Mouse (Mus musculus): ENCODE results near the gene Inka2. TPM values are rescaled to one million over a fixed set of nuclear protein-coding genes. Genes with fewer than 3 reads are reported as not detected.

The Inka2 gene
- 2.7 and 2.8 TPM in 2 replicates for polyA plus RNA-seq (2015; fragmentation: Nextera tagmentation; extraction: Ambion mirVana)

DNA sequence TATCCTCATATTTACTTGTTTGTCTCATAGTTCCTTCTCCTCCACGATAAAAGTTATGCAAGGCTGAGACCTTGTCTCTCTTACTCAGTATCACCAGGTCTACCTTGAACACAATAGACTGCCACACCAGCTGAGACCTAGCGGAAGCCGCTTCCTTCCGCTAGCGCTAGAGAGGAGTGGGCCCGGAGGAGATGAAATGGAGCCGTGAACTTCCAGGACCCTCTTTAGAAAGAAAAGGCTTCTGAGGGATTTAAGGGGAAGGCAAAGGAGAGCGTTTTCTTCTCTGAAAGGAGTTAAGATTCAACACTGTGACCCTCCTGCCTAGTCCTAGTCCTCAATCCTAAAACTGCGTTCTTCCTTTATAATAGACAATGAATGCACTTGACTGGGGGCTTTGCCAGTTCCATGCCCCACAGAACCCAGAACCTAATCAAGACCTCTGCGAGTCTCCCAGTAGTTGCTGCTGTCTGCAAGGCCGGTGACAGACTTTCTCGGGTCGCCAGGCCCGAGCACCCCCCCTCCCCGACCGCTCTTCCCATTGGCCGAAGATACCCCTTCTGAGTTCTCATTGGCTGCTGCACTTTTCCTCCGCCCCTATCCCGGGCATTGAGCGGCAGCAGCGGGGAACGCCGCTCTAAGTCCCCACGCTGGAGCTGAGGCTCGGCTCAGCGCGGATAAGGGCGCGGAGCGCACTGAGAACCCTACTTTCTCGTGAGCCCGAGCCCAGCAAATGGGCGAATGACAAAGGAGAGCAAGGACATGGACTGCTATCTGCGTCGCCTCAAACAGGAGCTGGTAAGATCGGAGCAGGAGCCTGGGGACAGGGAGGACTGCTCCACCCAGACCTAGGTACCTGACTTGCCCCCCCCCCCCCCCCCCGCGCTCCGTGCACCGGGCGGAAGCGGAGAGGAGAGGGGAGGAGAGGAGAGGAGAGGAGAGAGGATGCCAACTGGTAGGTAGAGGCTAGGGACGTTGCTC, at the start of gene Inka2:
TSS of gene Inka2 (plus strand) at position 569 of the 978 bp plus-strand sequence.
- peaks cover 2% of the 10 kb centered on the region; the same call in 1 of the 2 replicates for H3K27me3 ChIP-seq
- ATAC-seq (replicated peaks; ENCODE audit: insufficient number of reproducible peaks, insufficient read depth, low FRiP score, low read depth), result peak; percentile 93
- peak within 1 kb of the TSS; percentile 80 for H3K27ac ChIP-seq
- peak within 1 kb of the TSS; percentile 63 for H3K9ac ChIP-seq
- WGBS, result 6% methylated on average over 38 of the region's 43 CpGs
- H3K36me3 ChIP-seq, result no peaks in the 10 kb centered on the region
- H3K4me2 ChIP-seq, result peak within 1 kb of the TSS; percentile 90
- H3K4me1 ChIP-seq (replicated peaks), result peaks cover 64% of the 10 kb centered on the region
- H3K9me3 ChIP-seq (replicated peaks), result no peaks in the 10 kb centered on the region
- H3K4me3 ChIP-seq, result peak within 1 kb of the TSS; percentile 63

DNA sequence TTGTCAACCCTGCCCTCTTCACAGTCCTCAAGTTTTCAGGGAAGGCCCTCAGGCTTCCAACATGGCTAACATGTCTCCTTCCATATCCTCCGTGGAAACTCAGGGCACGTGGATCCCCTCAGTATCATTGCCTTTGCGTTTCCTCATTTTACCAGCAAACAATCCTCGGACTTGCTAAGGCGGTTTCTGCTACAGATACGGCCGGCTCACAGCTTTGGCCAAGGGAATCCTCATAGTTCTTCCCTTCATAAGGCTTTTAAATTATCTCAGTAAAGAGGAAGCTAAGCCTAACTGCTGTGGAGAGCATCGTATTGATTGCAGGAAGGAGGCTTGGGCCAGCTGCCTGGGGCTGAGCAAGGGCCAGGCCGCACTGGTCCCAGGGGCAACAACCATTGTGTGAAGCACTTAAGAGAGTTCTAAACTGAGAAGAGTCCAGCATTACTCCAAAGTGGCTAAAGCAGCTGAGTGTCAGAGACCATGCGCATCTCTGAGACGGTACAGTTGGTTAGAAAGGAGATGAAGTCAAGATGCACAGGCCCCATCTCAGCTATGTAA, 49.3 kb upstream of the Inka2 start:
- Histone ChIP-seq H3K27me3 (no peaks in the 10 kb centered on the region), H3K4me1 (replicated peaks) (no peaks in the 10 kb centered on the region), H3K36me3 (no peaks in the 10 kb centered on the region), H3K27ac (no peak overlapping the region), H3K9ac (no peak overlapping the region), H3K4me2 (no peak overlapping the region), H3K9me3 (replicated peaks) (no peaks in the 10 kb centered on the region), H3K4me3 (no peak overlapping the region)
- no peak for ATAC-seq (replicated peaks; ENCODE audit: insufficient number of reproducible peaks, insufficient read depth, low FRiP score, low read depth)
- WGBS, result 82% methylated on average over 11 of the region's 11 CpGs

DNA sequence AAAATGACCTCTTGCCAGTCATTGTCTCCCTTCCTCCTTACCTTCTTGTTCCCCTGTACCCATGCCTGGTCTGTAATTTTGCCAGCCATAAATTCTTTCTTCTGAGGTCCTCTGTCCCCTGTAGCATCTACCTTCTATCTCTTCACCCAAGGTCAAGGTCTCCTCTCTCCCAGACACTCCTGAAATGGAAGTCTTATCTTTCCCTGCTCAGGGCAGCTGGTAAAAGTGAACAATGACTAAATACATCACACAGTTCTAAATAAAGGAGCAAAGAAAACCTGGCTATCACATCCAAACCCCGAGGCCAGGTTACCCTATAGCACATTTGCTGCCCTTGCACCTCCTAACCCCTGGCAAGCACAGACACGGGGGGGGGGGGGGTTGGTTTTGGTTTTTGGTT, 43.9 kb upstream of the Inka2 start:
- Histone ChIP-seq H3K4me1 (replicated peaks) (peaks cover 9% of the 10 kb centered on the region), H3K9me3 (replicated peaks) (no peaks in the 10 kb centered on the region), H3K4me2 (no peak overlapping the region), H3K27ac (peak overlapping the region; percentile 46; the same call in 1 of the 2 replicates), H3K27me3 (no peaks in the 10 kb centered on the region), H3K4me3 (no peak overlapping the region), H3K9ac (no peak overlapping the region), H3K36me3 (no peaks in the 10 kb centered on the region)
- 25% methylated on average over 2 of the region's 2 CpGs for WGBS
- ATAC-seq (replicated peaks; ENCODE audit: insufficient number of reproducible peaks, insufficient read depth, low FRiP score, low read depth), result no peak; the same call in 1 of the 2 replicates

DNA sequence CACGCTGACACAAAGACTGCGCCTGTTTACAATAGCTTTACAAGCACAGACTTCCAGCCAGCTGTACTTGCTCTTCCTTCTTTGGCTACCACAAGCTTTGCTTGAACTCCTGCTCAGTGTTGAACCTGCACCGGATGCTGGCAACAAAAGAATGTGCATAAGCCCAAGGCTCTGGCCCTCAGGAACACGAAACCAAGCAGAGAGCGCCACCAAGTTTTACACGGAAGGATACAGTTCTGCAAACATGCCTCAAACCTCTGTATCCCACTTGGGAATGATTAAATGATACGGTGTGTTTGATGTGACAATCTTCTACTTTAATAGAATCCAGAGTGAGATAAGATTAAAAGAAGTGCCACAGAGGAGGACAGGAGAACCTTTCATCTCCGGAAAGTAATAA, 41.4 kb upstream of the Inka2 start:
- Histone ChIP-seq H3K9ac (no peak overlapping the region), H3K27me3 (no peaks in the 10 kb centered on the region), H3K4me2 (no peak overlapping the region), H3K4me3 (no peak overlapping the region), H3K36me3 (no peaks in the 10 kb centered on the region), H3K9me3 (replicated peaks) (no peaks in the 10 kb centered on the region), H3K27ac (no peak overlapping the region), H3K4me1 (replicated peaks) (peaks cover 9% of the 10 kb centered on the region)
- ATAC-seq (replicated peaks; ENCODE audit: insufficient number of reproducible peaks, insufficient read depth, low FRiP score, low read depth), result no peak
- 65% methylated on average over 8 of the region's 8 CpGs for WGBS

DNA sequence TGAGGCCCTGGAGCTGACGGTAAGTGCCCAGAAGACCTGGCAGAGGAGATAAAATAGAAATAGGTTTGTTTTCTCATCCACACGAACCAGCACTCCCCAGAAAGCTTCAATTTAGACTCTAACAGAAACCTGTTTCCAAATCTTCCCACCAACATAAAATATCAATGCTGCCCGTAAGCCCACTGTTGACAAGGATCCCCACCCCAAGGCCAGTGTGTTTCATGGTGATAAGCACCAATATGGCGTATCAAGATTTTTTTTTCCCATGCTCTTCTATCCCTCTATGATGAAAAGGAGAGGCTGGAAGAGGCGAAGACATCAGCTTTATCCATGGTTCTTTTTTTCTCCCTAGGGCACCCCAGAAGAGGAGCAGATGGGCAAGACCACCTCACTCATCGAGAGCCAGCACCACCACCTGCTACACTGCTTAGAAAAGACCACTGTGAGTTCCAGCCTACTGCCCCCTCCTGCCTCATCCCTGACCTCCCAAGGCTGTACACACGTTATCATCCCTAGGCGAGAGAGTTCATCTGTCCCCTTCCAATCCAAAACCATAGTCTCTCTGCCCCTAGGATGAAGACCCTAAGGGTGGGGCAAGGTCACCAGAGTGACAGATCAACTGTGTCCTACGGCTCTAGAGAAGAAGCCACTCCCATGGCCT, 39.2 kb upstream of the Inka2 start:
- peaks cover 9% of the 10 kb centered on the region for H3K4me1 ChIP-seq (replicated peaks)
- 77% methylated on average over 9 of the region's 9 CpGs for WGBS
- H3K4me2 ChIP-seq, result no peak overlapping the region
- H3K9ac ChIP-seq, result no peak overlapping the region
- no peaks in the 10 kb centered on the region for H3K36me3 ChIP-seq
- no peak overlapping the region for H3K27ac ChIP-seq
- H3K4me3 ChIP-seq, result no peak overlapping the region
- H3K9me3 ChIP-seq (replicated peaks), result no peaks in the 10 kb centered on the region
- ATAC-seq (replicated peaks; ENCODE audit: insufficient number of reproducible peaks, insufficient read depth, low FRiP score, low read depth), result no peak
- H3K27me3 ChIP-seq, result no peaks in the 10 kb centered on the region

DNA sequence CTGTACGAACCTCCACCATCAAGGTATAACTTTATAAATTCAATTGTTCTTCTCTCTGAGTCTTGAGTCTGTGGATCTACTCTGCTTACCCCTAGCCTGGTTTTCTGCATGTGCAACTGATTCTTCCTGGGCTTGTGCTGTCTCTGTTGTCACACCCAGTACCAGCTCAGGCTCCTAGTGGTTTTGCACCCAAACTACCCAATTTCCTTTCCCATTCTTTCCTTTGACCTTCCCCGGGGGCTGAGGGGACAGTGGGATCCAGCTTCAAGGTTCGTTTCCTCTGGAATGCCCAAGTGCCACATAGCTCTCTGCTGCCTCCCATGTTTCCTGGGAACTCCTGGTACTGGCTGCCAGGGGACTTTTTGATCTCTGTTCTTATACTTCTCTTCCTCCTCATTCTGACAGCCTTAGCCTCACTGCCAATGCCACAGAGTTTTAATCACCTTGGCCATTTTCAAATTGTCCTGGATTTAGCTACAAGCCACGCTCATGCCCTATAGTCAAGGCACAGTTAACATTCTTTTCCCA, 37.3 kb upstream of the Inka2 start:
- WGBS, result 59% methylated on average over 4 of the region's 4 CpGs
- no peak overlapping the region for H3K4me2 ChIP-seq
- ATAC-seq (replicated peaks; ENCODE audit: insufficient number of reproducible peaks, insufficient read depth, low FRiP score, low read depth), result no peak

DNA sequence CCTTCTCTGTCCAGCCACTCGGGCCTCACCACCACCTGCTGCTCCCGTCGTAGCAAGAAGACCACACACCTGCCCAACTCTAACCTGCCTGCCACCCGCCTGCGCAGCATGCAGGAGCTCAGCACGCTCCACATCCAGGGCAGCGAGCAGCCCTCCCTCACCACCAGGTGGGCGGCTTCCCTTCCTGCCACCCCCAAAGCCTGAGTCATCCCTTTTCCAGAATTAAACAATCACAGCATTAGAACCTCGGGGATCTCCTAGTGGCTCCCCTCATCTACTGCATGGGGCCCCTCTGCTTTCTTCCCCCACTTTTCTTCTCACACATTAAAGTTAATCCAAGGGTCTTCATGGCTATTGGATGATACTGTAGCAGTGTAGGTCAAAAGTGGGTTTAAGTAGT, 36.2 kb upstream of the Inka2 start:
- Histone ChIP-seq H3K27ac (no peak overlapping the region), H3K4me2 (no peak overlapping the region), H3K27me3 (no peaks in the 10 kb centered on the region), H3K9ac (no peak overlapping the region), H3K4me1 (replicated peaks) (no peaks in the 10 kb centered on the region), H3K9me3 (replicated peaks) (no peaks in the 10 kb centered on the region), H3K4me3 (no peak overlapping the region), H3K36me3 (no peaks in the 10 kb centered on the region)
- 47% methylated on average over 9 of the region's 9 CpGs for WGBS
- no peak for ATAC-seq (replicated peaks; ENCODE audit: insufficient number of reproducible peaks, insufficient read depth, low FRiP score, low read depth)

More for the DNA sequence above, 37.3 kb upstream of the Inka2 start:
- no peaks in the 10 kb centered on the region for H3K4me1 ChIP-seq (replicated peaks)
- H3K9me3 ChIP-seq (replicated peaks), result no peaks in the 10 kb centered on the region
- H3K4me3 ChIP-seq, result no peak overlapping the region
- H3K36me3 ChIP-seq, result no peaks in the 10 kb centered on the region
- no peak overlapping the region for H3K9ac ChIP-seq
- H3K27ac ChIP-seq, result no peak overlapping the region
- H3K27me3 ChIP-seq, result no peaks in the 10 kb centered on the region

DNA sequence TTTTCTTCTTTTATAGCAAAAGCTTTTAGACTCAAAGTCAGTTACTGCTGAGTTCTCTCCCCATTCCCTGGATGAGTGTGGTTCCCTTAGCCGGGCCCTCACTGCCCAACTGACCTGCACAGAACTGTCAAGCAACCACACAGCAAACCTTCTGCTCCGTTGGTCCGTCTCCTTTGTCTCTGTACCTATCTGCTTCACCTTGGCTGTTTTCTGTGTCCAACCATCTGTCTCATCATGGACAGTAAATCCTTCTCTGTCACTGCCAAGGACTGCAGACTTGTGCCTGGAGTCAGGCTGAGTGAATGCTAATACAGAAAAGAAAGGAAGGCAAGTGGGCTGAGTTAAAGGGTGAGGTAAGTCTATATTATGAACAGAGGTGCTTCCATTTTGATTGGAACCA, 34.6 kb upstream of the Inka2 start:
- H3K4me1 ChIP-seq (replicated peaks), result no peaks in the 10 kb centered on the region
- no peaks in the 10 kb centered on the region for H3K9me3 ChIP-seq (replicated peaks)
- 82% methylated on average over 3 of the region's 3 CpGs for WGBS
- no peak overlapping the region for H3K4me2 ChIP-seq
- H3K9ac ChIP-seq, result no peak overlapping the region
- H3K36me3 ChIP-seq, result no peaks in the 10 kb centered on the region
- H3K27ac ChIP-seq, result no peak overlapping the region
- no peak for ATAC-seq (replicated peaks; ENCODE audit: insufficient number of reproducible peaks, insufficient read depth, low FRiP score, low read depth)
- H3K4me3 ChIP-seq, result no peak overlapping the region
- no peaks in the 10 kb centered on the region for H3K27me3 ChIP-seq

DNA sequence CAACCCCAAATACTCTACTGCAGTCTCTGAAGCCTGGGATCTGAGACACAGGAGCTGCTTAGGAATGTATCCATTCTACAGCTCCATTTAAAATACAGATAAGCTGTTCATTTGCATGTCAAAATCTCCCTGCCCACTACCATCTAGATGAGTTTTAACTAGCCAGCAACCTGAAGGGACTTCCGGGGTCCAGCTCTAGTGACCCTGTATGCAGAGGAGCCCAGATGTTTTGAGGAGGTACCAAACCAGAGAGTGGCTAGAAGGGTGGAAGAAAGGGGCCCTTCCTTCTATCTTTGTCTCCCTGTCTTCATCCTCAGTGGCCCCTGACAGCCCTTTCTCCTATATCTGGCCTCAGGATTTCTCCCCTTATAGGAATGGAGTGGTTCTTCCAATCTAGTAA, 33.6 kb upstream of the Inka2 start:
- H3K27me3 ChIP-seq, result no peaks in the 10 kb centered on the region
- 88% methylated on average over 1 of the region's 1 CpGs for WGBS
- no peak overlapping the region for H3K4me3 ChIP-seq
- H3K4me2 ChIP-seq, result no peak overlapping the region
- H3K27ac ChIP-seq, result no peak overlapping the region
- no peak overlapping the region for H3K9ac ChIP-seq
- ATAC-seq (replicated peaks; ENCODE audit: insufficient number of reproducible peaks, insufficient read depth, low FRiP score, low read depth), result no peak
- H3K9me3 ChIP-seq (replicated peaks), result no peaks in the 10 kb centered on the region
- no peaks in the 10 kb centered on the region for H3K4me1 ChIP-seq (replicated peaks)
- H3K36me3 ChIP-seq, result no peaks in the 10 kb centered on the region

DNA sequence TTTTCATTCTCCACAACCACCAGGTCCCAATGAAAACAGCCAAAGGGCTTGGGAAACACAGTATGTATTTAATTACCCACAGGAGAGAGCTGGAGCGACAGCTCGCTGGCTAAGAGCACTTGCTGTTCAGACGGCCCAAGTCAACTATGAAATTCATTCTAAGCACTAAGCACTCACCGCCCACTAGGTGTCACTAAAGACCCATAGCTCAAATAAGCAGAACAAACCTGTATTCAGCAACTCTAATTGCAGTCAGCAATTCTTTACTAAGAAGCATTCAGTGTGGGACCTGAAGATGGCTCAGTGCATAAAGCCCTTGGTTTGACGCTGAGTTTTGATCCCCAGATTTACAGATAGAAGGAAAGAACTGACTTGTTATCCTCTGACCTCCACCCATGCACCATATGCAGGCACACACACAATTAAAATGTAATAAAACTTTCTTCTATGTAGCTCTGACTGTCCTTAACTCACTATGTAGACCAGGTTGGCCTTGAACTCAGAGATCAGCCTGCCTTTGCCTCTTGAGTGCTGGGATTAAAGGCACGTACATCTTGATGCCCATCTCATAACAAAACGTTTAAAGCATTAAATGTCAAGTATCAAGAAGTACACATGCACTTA, 29.7 kb upstream of the Inka2 start:
- 19% methylated on average over 7 of the region's 7 CpGs for WGBS
- Histone ChIP-seq H3K4me3 (no peak overlapping the region), H3K36me3 (peaks cover 19% of the 10 kb centered on the region), H3K27ac (no peak overlapping the region), H3K9me3 (replicated peaks) (no peaks in the 10 kb centered on the region), H3K4me2 (no peak overlapping the region), H3K9ac (no peak overlapping the region), H3K27me3 (no peaks in the 10 kb centered on the region), H3K4me1 (replicated peaks) (no peaks in the 10 kb centered on the region)
- ATAC-seq (replicated peaks; ENCODE audit: insufficient number of reproducible peaks, insufficient read depth, low FRiP score, low read depth), result 0 out of 2 replicates have a peak, but pooled peaks have one; percentile 27

DNA sequence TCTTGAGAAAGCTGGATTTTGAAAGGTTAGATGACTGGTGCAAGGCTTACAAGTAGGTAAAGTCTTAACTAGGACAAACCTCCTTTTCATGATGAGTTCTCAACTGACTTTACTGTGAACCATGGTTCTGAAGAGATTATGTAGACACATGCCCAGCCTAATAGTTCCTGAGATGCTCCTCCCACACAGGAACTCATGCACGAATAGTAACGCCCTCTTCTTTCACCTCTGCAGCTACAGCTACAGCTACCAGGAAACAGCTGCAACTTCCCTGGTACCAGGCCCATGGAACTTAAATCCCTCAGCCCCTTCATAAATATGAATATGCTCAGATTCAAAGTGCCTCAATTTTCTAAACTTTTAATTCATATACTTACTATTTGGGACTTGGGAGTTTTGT, 28.5 kb upstream of the Inka2 start:
- Histone ChIP-seq H3K4me2 (no peak overlapping the region), H3K27me3 (no peaks in the 10 kb centered on the region), H3K36me3 (peaks cover 28% of the 10 kb centered on the region), H3K4me1 (replicated peaks) (no peaks in the 10 kb centered on the region), H3K27ac (no peak overlapping the region), H3K9ac (no peak overlapping the region), H3K9me3 (replicated peaks) (no peaks in the 10 kb centered on the region), H3K4me3 (no peak overlapping the region)
- WGBS, result 43% methylated on average over 2 of the region's 2 CpGs
- ATAC-seq (replicated peaks; ENCODE audit: insufficient number of reproducible peaks, insufficient read depth, low FRiP score, low read depth), result no peak
